Mouse (Mus musculus) lung, postnatal 4 days (tissue): ENCODE results near the gene Podn.

ENCODE experiments used
- DNase-seq, 2 experiments: peaks; one replicate each; pipeline ENCODE4 v3.0.0; 2021

The Podn gene

GRCm38 (mm10) chr4:108037027-108037426 is 59.2 kb downstream of the Podn start:
- DNase-seq, result no peak

GRCm38 (mm10) chr4:108033041-108033764 is 63.0 kb downstream of the Podn start:
- no peak for DNase-seq

- DNase-seq, result no peak
Measured at GRCm38 (mm10) chr4:108032352-108032849, 63.8 kb downstream of the Podn start.

GRCm38 (mm10) chr4:108031502-108032351 is 64.5 kb downstream of the Podn start:
- DNase-seq, result peak; percentile 58 to 76

- DNase-seq, result no peak
Measured at GRCm38 (mm10) chr4:108030888-108031501, 65.2 kb downstream of the Podn start.

- DNase-seq, result no peak
Measured at GRCm38 (mm10) chr4:108026193-108026592, 70.1 kb downstream of the Podn start.

- peak; percentile 58 to 82 for DNase-seq
Measured at GRCm38 (mm10) chr4:108025269-108025668, 71.0 kb downstream of the Podn start.

GRCm38 (mm10) chr4:108024641-108025040 is 71.6 kb downstream of the Podn start:
- DNase-seq, result peak; percentile 45 to 75

GRCm38 (mm10) chr4:108023186-108023585 is 73.1 kb downstream of the Podn start:
- DNase-seq, result no peak

- no peak for DNase-seq
Measured at GRCm38 (mm10) chr4:108020178-108020577, 76.1 kb downstream of the Podn start.

GRCm38 (mm10) chr4:108018961-108019921 is 77.0 kb downstream of the Podn start:
- DNase-seq, result no peak

- no peak for DNase-seq
Measured at GRCm38 (mm10) chr4:108018241-108018923, 77.9 kb downstream of the Podn start.

- no peak for DNase-seq
Measured at GRCm38 (mm10) chr4:108017839-108018238, 78.4 kb downstream of the Podn start.

GRCm38 (mm10) chr4:108016321-108016720 is 79.9 kb downstream of the Podn start:
- DNase-seq, result no peak

- DNase-seq, result peak; percentile 66 to 72
Measured at GRCm38 (mm10) chr4:108015067-108015765, 81.0 kb downstream of the Podn start.

GRCm38 (mm10) chr4:108014466-108014865 is 81.8 kb downstream of the Podn start:
- no peak for DNase-seq

- no peak for DNase-seq
Measured at GRCm38 (mm10) chr4:108008541-108008940, 87.7 kb downstream of the Podn start.

- DNase-seq, result no peak
Measured at GRCm38 (mm10) chr4:108007532-108008103, 88.6 kb downstream of the Podn start.

GRCm38 (mm10) chr4:108005328-108005727 is 90.9 kb downstream of the Podn start:
- DNase-seq, result peak; percentile 55 to 78

GRCm38 (mm10) chr4:107999380-107999779 is 96.9 kb downstream of the Podn start:
- DNase-seq, result no peak
